Mouse (Mus musculus): Measurements from ENCODE around the gene Gm49322.

Gm49322 gene

GRCm38 (mm10) chr10:80583047-80583446, 22.8 kb upstream of the Gm49322 start:
- DNase-seq (ENCODE audit: extremely low read depth, low read depth, low spot score) = no peak

- no peak for DNase-seq (ENCODE audit: extremely low read depth, low read depth, low spot score)
These were observed 21.8 kb upstream of the Gm49322 start for GRCm38 (mm10) chr10:80584045-80584488.

- DNase-seq (ENCODE audit: extremely low read depth, low read depth, low spot score) = no peak
These were observed 20.9 kb upstream of the Gm49322 start for GRCm38 (mm10) chr10:80584642-80585552.

GRCm38 (mm10) chr10:80585581-80585980, 20.2 kb upstream of the Gm49322 start:
- no peak for DNase-seq (ENCODE audit: extremely low read depth, low read depth, low spot score)

- DNase-seq (ENCODE audit: extremely low read depth, low read depth, low spot score) = no peak
These were observed 19.2 kb upstream of the Gm49322 start for GRCm38 (mm10) chr10:80586407-80587304.

- no peak for DNase-seq (ENCODE audit: extremely low read depth, low read depth, low spot score)
These were observed 18.5 kb upstream of the Gm49322 start for GRCm38 (mm10) chr10:80587305-80587657.

GRCm38 (mm10) chr10:80589127-80589878, 16.5 kb upstream of the Gm49322 start:
- no peak for DNase-seq (ENCODE audit: extremely low read depth, low read depth, low spot score)

- DNase-seq (ENCODE audit: extremely low read depth, low read depth, low spot score) = peak; percentile 90
These were observed 15.7 kb upstream of the Gm49322 start, which contains the start of gene Abhd17a for GRCm38 (mm10) chr10:80589879-80590854. Abhd17a (minus strand) TSS chr10:80590341.

GRCm38 (mm10) chr10:80596318-80596717, 9.5 kb upstream of the Gm49322 start:
- no peak for DNase-seq (ENCODE audit: extremely low read depth, low read depth, low spot score)

- no peak for DNase-seq (ENCODE audit: extremely low read depth, low read depth, low spot score)
These were observed 3.0 kb upstream of the Gm49322 start, which contains the start of the genes Scamp4 and Adat3 for GRCm38 (mm10) chr10:80602698-80603325. Scamp4 (plus strand) TSS chr10:80602872. Adat3 (plus strand) TSS chr10:80602880.

- no peak for DNase-seq (ENCODE audit: extremely low read depth, low read depth, low spot score)
These were observed 2.5 kb upstream of the Gm49322 start for GRCm38 (mm10) chr10:80603364-80603763.

GRCm38 (mm10) chr10:80604001-80604509, 1.8 kb upstream of the Gm49322 start:
- DNase-seq (ENCODE audit: extremely low read depth, low read depth, low spot score) = no peak

- DNase-seq (ENCODE audit: extremely low read depth, low read depth, low spot score) = no peak
These were observed 833 bp upstream of the Gm49322 start for GRCm38 (mm10) chr10:80604988-80605387.

- no peak for DNase-seq (ENCODE audit: extremely low read depth, low read depth, low spot score)
These were observed 485 bp downstream of the Gm49322 start for GRCm38 (mm10) chr10:80606306-80606705.

- no peak for DNase-seq (ENCODE audit: extremely low read depth, low read depth, low spot score)
These were observed 1.0 kb downstream of the Gm49322 start for GRCm38 (mm10) chr10:80606737-80607350.

GRCm38 (mm10) chr10:80608435-80608834, 2.6 kb downstream of the Gm49322 start:
- no peak for DNase-seq (ENCODE audit: extremely low read depth, low read depth, low spot score)

GRCm38 (mm10) chr10:80609269-80609924, 3.6 kb downstream of the Gm49322 start:
- DNase-seq (ENCODE audit: extremely low read depth, low read depth, low spot score) = no peak

All from fat pad, adult 2 months (tissue).